Mouse (Mus musculus) lung, adult 2 months (tissue): ENCODE results near the gene Usp10. TPM values are rescaled to one million over a fixed set of nuclear protein-coding genes. Genes with fewer than 3 reads are reported as not detected.

Source experiments
- DNase-seq: peaks from one replicate; pipeline ENCODE4 v3.0.0; 2022
- H3K4me1 ChIP-seq: fragments of 200-500 bp; 2 replicates; pipeline ENCODE4 v1.6.1; 2011; ENCODE audit warnings: low read length; ENCODE audit not compliant: control insufficient read depth, insufficient read depth
- H3K4me3 ChIP-seq: fragments of 200-500 bp; replicated peaks from 2 replicates; pipeline ENCODE3; 2011; ENCODE audit warnings: low read depth, mild to moderate bottlenecking, control low read depth, low read length; ENCODE audit errors: extremely low read depth
- CTCF ChIP-seq: fragments of 200-500 bp; IDR thresholded peaks from 2 replicates; pipeline ENCODE4 v1.5.1; 2011; ENCODE audit warnings: mild to moderate bottlenecking, low read length, control low read depth; ENCODE audit not compliant: insufficient read depth
- POLR2A ChIP-seq: fragments of 200-500 bp; IDR thresholded peaks from 2 replicates; pipeline ENCODE4 v1.6.1; 2011; ENCODE audit warnings: low read depth, mild to moderate bottlenecking, control low read depth, low read length, borderline replicate concordance; ENCODE audit errors: extremely low read depth
- WGBS: fragments of 180-500 bp; shearing (Covaris S2); methylation state at CpG from one replicate; pipeline ENCODE4 v1.1.7; 2018; 5-methylcytosine and 5-hydroxymethylcytosine counted together
- polyA plus RNA-seq: library from polyadenylated mRNA; depleted of rRNA; stranded (reverse); fragments of >200 nt; gene quantifications from 2 replicates; pipeline ENCODE4 v1.2.3, GENCODE M21; 2012

The Usp10 gene
- polyA plus RNA-seq, 1 experiment, result 78.1 TPM

DNA sequence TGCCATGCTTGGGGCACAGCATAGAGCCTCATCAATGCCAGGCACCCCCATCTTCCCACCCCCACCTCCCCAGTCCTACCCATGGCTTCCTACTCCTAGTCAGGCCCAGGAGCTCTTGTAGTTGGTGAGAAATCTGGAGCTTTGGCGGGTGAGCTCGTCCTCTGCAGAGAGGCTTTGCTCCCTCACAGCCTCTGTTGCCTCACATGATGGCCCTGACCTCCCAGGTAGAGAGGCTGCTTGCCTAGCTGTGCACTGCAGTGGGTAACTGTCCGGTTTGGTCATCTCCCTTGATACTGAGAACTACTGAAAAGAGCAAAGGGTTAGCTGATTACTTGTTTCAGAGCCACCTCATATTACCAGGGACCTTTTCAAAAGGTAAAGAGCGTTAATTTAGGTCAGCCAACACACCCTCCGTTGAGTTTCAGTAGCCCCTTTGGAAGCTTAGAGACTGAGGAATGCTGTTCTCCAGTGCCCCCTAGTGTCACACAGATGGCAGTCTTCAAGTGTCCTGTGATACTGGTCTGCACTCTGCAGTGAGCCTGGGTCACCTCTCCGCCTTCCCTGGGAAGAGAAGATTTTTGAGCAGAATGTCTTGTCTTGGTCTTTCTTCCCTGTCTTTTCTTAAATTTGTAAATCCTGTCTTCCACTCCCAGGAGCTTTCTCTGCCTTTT, 17.4 kb downstream of the Usp10 start:
- 42% methylated on average over 6 of the region's 6 CpGs for WGBS
- TF ChIP-seq CTCF, result peak; percentile 80
- no peak for TF ChIP-seq POLR2A
- Histone ChIP-seq H3K4me3 (no peak overlapping the region), H3K4me1 (no peaks in the 10 kb centered on the region; the same call in 1 of the 2 replicates)
- DNase-seq, result no peak

DNA sequence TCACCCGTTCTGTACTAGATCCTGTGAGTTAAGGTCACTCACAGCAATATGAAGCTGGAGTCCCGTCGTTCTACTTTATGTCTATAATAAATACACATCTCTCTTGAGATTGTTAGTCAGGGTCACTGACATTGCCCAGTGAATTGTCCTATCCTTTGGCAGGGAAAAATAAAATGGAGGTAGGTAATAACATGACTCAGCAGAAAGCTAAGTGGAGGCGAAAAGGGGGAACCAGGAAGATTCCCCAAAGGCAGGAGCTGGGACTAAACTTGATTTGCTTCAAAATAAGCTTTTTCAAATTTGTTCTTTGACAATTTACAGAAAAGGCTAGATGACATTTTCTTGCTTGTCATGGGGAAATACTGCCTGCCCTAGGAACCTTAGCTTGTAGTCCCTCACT, 21.2 kb downstream of the Usp10 start:
- Histone ChIP-seq H3K4me1 (no peaks in the 10 kb centered on the region; the same call in 1 of the 2 replicates), H3K4me3 (no peak overlapping the region)
- WGBS, result 76% methylated on average over 4 of the region's 4 CpGs
- TF ChIP-seq POLR2A (no peak), CTCF (no peak)
- DNase-seq, result no peak

DNA sequence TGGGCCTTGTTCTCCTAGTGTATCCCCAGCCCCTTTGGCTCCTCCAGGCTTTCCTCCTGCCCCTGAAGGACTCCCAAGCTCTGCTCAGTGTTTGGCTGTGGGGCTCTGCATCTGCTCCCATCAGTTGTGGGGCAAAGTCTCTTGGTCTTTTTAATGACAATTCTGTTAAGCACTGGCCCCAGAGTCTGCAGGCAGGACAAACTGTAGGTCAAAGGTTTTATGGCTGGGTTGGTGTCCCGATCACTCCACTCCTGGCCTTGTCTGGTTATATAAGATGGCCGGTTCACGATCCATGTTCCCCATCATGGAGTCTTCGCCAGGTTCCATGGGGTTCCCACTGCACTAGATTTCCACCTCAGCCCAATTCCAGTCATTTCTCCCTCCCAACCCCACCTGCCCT, 23.5 kb downstream of the Usp10 start:
- 100% methylated on average over 4 of the region's 4 CpGs for WGBS
- TF ChIP-seq CTCF (no peak), POLR2A (no peak)
- DNase-seq, result no peak
- Histone ChIP-seq H3K4me1 (no peaks in the 10 kb centered on the region), H3K4me3 (no peak overlapping the region)

- 60% methylated on average over 6 of the region's 6 CpGs for WGBS
- no peak for TF ChIP-seq POLR2A
- TF ChIP-seq CTCF, result no peak
- no peak for DNase-seq
- Histone ChIP-seq H3K4me1 (no peaks in the 10 kb centered on the region), H3K4me3 (no peak overlapping the region)
Measured at GRCm38 (mm10) chr8:119935541-119935940, 25.4 kb downstream of the Usp10 start.

DNA sequence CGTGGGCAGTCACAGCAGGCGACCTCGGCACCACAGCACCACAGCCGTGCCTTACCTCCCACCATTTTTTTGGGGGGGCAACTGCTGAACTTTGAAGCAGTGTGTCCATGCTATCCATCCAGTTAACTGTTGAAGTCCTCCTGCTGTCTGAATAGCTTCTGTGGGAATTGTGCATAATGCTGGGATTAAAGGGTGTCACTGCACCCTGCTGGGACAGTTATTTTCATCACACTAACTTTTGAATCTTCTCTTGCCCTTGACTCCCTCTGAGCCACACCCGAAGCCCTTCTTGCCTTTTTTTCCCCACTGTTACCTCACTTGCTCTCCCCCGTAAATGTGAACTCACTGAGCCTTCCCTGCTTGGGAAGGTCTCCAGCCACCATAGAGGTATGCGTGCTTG, 28.3 kb downstream of the Usp10 start:
- H3K4me3 ChIP-seq, result no peak overlapping the region
- DNase-seq, result no peak
- whole genome bisulfite sequencing, result 87% methylated on average over 7 of the region's 7 CpGs
- TF ChIP-seq POLR2A (no peak), CTCF (no peak)
- no peaks in the 10 kb centered on the region for H3K4me1 ChIP-seq

DNA sequence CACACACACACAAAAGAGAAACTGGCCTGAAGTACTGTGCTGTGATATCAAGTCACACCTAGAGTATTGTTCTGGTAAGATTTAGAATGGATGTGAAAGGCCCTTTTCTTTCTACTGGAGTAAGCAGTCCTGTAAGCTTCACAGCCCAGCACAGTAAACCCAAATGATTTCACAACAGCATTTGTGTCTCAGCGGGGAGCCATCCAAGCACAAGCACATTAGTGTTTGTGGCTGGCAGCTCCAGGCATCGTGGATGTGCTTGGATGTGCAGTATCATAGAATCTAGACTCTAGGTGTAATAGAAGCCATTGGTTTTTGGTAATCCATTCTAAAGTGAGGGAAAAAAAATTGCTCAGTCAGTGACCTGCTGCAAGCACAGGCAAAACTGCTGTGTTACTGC, 29.2 kb downstream of the Usp10 start:
- TF ChIP-seq POLR2A (no peak), CTCF (no peak)
- no peak overlapping the region for H3K4me3 ChIP-seq
- no peaks in the 10 kb centered on the region for H3K4me1 ChIP-seq
- no peak for DNase-seq
- 74% methylated on average over 2 of the region's 2 CpGs for WGBS

DNA sequence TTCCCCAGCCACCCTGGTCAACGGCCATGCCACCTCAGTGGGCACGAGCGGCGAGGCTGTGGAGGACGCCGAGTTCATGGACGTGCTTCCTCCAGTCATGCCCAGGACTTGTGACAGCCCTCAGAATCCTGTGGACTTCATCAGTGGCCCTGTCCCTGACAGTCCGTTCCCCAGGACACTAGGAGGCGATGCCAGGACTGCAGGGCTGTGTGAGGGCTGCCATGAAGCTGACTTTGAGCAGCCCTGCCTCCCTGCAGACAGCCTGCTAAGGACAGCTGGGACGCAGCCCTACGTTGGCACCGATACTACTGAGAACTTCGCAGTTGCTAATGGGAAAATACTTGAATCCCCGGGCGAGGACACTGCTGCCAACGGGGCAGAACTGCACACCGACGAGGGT, 31.3 kb downstream of the Usp10 start:
- 91% methylated on average over 18 of the region's 18 CpGs for WGBS
- H3K4me3 ChIP-seq, result no peak overlapping the region
- no peak for DNase-seq
- TF ChIP-seq POLR2A, result no peak
- no peak for TF ChIP-seq CTCF
- H3K4me1 ChIP-seq, result no peaks in the 10 kb centered on the region

GRCm38 (mm10) chr8:119943616-119944015, 33.5 kb downstream of the Usp10 start:
- Histone ChIP-seq H3K4me3 (no peak overlapping the region), H3K4me1 (no peaks in the 10 kb centered on the region)
- WGBS, result 95% methylated on average over 10 of the region's 10 CpGs
- no peak for DNase-seq
- no peak for TF ChIP-seq CTCF
- no peak for TF ChIP-seq POLR2A

GRCm38 (mm10) chr8:119944096-119944811, 34.1 kb downstream of the Usp10 start:
- no peak overlapping the region for H3K4me3 ChIP-seq
- WGBS, result 59% methylated on average over 9 of the region's 9 CpGs
- DNase-seq, result peak; percentile 63
- TF ChIP-seq POLR2A (no peak), CTCF (peak; percentile 91)
- no peaks in the 10 kb centered on the region for H3K4me1 ChIP-seq

- TF ChIP-seq POLR2A (no peak), CTCF (no peak)
- WGBS, result 80% methylated on average over 8 of the region's 8 CpGs
- Histone ChIP-seq H3K4me1 (no peaks in the 10 kb centered on the region), H3K4me3 (no peak overlapping the region)
- no peak for DNase-seq
Measured at GRCm38 (mm10) chr8:119946326-119946865, 36.2 kb downstream of the Usp10 start.
